Mouse (Mus musculus) myocyte (in vitro differentiated cells): ENCODE measurements around the gene Yipf4.

Experiments
- E2F4 ChIP-seq: IDR thresholded peaks from one replicate; pipeline ENCODE4 v1.6.1; 2011; ENCODE audit warnings: mild to moderate bottlenecking, control low read depth, moderate library complexity; ENCODE audit not compliant: insufficient read depth
- MAX ChIP-seq: IDR thresholded peaks from one replicate; pipeline ENCODE4 v1.6.1; 2011; ENCODE audit warnings: low read depth, mild to moderate bottlenecking, control low read depth
- MYOG ChIP-seq, 3 experiments: IDR thresholded peaks; one replicate each; pipeline ENCODE4 v1.6.1; 2011; ENCODE audit warnings: control low read depth in 2 of 3, low read depth in 2 of 3, mild to moderate bottlenecking in 2 of 3; ENCODE audit not compliant: insufficient read length in 2 of 3, control insufficient read depth in 1 of 3, insufficient read depth in 1 of 3
- POLR2A ChIP-seq: IDR thresholded peaks from one replicate; pipeline ENCODE4 v1.6.1; 2011; ENCODE audit warnings: low read depth, mild to moderate bottlenecking, control low read depth, moderate library complexity; ENCODE audit not compliant: insufficient read length
- POLR2AphosphoS2 ChIP-seq: IDR thresholded peaks from one replicate; pipeline ENCODE4 v1.6.1; 2011; ENCODE audit warnings: low read depth, control low read depth; ENCODE audit not compliant: insufficient read length
- TCF12 ChIP-seq: IDR thresholded peaks from one replicate; pipeline ENCODE4 v1.6.1; 2011; ENCODE audit warnings: mild to moderate bottlenecking, control low read depth; ENCODE audit not compliant: poor library complexity, insufficient read depth, severe bottlenecking
- USF1 ChIP-seq: IDR thresholded peaks from one replicate; pipeline ENCODE4 v1.6.1; 2011; ENCODE audit warnings: low read depth, mild to moderate bottlenecking, control low read depth, moderate library complexity

DNA sequence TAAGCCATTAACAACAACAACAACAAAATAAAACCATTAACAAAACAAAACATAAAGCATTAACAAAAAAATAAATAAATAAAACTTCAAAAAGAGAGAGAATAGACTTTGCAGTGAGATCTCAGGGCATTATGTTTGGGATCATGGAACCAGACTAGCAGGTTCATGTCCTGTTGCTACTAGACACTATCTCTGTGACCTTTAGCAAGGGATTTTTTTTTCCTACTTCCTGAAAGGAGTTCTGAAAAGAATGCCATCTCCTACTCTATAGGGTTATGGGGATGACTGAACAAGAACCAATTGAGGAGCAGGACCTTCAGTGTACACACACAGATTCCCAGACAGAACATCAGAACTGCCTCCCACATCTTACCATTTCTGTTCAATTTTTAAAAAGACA, 25.8 kb upstream of the Yipf4 start:
- TF ChIP-seq E2F4, result no peak
- no peak for TF ChIP-seq TCF12
- TF ChIP-seq USF1, result no peak
- no peak for TF ChIP-seq MAX
- no peak for TF ChIP-seq POLR2AphosphoS2
- no peak for TF ChIP-seq POLR2A
- no peak for TF ChIP-seq MYOG (IDR thresholded peaks at IDR 0.05; ENCODE audit: control insufficient read depth in 1 of 3, insufficient read depth in 1 of 3, insufficient read length in 2 of 3, low read depth in 2 of 3)
